Mouse (Mus musculus) adrenal gland, adult 18-20 months (tissue): ENCODE data around the gene Vangl2. TPM values are rescaled to one million over a fixed set of nuclear protein-coding genes. Genes with fewer than 3 reads are reported as not detected.

Experiments used
- DNase-seq, 2 experiments: peaks; one replicate each; pipeline ENCODE4 v3.0.0; 2021 to 2022; ENCODE audit warnings: low spot score in 2 of 2
- total RNA-seq, 2 experiments: library from RNA; stranded (reverse); gene quantifications; 1 replicate in 1 of 2; 2 replicates in 1 of 2; pipeline ENCODE4 v1.2.3; 2021

Gene Vangl2
- total RNA-seq, 2 experiments from 2014 or later = 1.6 to 1.7 TPM

DNA sequence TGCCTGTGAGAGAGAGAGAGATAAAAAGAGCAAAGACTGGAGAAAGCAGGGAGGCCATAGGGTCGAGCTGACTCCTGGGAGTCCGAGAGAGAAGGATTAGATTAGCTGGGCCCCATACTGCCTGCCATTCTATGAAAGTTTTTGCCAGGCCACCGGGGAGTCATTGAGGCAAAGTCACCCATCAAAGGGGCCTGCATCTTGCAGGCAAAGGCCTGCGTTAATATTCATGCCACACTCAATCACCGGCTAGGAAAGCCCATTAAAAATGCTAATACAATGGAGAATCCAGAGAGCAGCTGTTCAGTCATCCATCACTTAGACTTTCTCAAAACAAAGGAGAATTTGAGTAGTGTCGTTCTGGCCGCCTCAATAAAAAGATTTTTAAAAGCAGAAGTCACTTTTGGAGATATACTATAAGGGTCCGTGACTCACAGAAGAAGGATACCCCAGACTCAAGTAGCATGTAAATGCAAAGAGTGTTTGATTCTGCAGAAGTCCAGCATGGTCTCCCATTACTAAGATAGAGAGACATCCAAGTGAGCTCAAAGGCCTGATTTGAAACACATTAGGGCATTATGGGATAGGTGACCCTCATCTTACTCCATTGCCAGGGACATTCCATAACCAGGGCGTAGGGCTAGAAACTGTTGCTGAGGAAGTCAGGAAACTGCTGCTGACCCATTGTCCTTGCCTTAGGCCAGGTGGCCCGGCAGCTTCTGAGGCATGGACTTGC is 57.2 kb downstream of the Vangl2 start:
- no peak for DNase-seq

DNA sequence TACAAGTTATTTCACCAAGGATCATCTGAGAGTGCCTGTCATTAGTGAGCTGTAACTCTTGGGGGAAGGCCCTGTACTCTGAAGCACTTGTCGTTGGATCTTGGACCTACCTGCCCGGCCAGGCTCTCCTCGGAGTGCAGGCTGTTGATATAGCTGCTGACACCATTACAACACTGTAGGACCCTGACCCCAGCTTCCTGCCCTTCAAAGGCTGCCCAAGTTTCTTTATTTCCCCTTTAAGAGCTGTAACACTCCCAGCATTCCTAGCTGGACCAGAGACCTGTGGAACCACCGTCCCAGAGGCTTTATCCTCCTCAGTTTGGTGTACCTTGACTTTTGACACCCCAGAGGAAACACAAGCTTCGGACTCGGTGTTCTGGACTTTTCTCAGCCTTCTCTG is 59.0 kb downstream of the Vangl2 start:
- DNase-seq = no peak

DNA sequence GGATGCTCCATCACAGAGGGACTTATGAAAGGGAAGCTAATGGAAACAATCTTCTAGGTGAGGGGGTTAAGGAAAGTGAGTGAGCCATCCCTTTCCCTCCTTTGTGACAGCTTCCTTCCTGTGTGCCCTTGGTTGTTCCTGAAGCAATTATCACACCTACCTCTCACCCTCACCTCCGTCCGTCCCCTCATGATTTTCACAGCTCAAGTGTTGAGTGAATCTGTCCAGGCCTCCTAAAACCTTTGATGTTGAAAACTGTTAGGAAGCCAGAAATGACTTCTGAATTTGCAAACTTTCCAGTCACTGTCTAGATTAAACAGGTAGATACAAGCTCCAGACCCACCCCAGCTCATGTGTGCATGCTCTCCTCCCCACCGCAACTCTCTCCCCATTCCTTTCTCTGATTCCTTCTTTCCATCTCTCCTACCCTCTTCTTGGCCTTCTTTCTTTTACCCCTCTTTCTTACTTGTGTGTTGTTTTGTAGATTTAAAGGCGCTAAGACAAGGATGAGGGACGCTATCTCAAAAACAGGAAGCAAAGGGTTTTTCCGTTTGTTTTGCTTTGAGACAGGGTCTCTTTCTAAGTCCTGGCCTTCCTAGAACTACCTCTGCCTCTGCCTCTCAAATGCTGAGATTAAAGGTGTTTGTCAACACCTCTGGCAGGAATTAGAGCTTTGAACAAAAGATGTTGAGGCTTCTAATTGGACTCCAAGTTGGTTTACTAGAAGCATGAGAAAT is 62.0 kb downstream of the Vangl2 start:
- no peak for DNase-seq

DNA sequence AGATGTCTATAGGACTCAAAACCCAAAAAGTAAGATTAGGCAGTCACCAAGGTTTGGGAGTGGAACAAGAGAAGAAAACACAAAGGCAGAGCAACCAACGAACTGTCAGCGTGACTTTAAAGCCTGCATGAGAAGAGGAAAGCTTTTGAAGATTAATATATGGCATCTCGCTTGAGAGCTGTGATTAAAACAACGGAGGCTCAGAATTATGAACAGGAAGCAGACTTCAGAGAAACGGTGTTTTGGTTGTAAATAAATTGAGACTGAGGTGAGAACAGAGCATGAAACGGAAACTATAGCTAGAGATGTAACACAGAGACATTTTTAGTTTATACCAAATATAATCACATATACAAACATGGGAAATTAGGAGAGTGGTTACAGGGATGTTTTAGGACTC is 64.6 kb downstream of the Vangl2 start:
- no peak for DNase-seq

DNA sequence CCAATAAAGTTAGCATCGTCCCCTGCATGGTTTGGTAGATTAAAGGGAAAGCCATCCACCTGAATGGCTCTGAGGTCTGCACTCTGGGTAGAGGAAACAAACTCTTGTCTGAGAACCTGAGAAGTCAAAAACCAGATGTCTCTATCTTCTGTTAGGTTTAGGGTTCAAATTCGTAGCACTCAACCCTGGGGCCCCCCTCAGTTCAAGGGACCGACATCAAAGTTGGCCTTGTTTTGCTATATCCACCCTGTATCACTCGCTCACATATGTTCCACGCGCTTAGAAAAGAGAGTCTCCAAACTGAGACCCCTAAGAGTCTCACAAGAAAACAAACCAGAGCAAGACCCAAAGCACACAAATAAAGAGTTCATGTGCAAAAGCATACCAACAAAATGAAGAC is 66.5 kb downstream of the Vangl2 start:
- no peak for DNase-seq

DNA sequence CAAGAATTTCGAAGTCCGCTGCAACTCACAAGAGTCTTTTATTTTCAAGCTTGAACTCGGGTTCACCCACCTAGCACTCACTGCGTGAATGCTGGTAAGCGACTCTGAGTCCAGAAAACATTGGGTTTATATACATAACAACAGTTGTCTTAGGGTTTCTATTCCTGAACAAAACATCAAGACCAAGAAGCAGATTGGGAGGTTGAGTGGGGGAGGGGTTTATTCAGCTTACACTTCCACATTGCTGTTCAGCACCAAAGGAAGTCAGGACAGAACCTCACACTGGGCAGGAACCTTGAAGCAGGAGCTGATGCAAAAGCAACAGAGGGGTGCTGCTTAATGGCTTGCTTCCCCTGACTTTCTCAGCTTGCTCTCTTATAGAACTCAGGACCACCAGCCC is 67.5 kb downstream of the Vangl2 start:
- DNase-seq = no peak

DNA sequence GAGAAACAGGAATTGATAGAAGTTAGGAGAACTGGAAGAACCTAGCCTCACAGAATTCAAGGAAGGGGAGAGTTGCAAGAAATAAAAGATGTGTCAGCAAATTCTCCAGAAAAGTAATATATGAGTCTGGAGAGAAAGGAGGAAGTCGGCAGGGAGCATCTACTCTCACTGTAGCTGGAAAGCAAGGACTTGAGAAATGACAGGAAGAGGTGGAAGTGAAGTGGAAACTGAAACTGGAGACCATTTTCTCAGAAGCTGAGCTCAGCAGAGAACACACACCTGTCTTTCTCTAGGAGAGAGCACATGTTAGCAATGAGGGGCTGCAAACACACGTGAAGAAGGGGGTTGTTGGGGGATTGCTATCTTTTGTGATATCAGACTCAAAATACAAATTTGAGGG is 70.8 kb downstream of the Vangl2 start:
- DNase-seq = no peak

DNA sequence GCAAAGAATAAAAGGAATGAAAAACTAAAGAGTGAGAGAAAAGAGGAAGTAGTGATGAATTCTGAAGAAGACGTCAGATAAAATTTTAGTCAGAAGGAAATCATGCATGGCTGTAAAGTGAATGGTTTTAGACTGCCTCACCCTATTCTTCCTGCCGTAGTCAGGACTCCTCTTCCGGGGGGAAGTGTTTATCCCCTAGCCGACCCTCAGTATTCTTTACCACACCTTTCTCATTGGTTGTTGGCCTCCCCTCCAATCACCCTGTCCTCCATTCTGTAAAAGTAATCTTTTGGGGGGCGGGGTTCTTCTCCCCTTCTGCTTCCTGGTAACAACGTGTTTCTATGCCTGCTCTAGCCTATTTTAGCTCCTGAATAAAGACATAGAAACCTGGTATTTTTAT is 73.2 kb downstream of the Vangl2 start:
- no peak for DNase-seq

Other genes with a start within 250 kb of the Vangl2 start
- gene Cd84, start 188.7 kb downstream of the Vangl2 start, total RNA-seq = 10 to 100 TPM in 1 of 2 experiments, 1 to 10 TPM in 1; 3.7 to 11.1 TPM
- gene Gm10521, start 132.8 kb downstream of the Vangl2 start, total RNA-seq = under 1 TPM; 0.10 to 0.51 TPM
- under 1 TPM; 0.30 to 0.35 TPM for gene Slamf6, start 110.9 kb downstream of the Vangl2 start, total RNA-seq
- gene Nhlh1, start 29.1 kb upstream of the Vangl2 start, total RNA-seq = not detected
- 100 to 1,000 TPM; 168 to 183 TPM for gene Copa, start 54.1 kb upstream of the Vangl2 start, total RNA-seq
- 10 to 100 TPM; 79.5 to 94.9 TPM for gene Ncstn, start 54.4 kb upstream of the Vangl2 start, total RNA-seq
- 100 to 1,000 TPM; 121 to 130 TPM for gene Pex19, start 98.3 kb upstream of the Vangl2 start, total RNA-seq
- 100 to 1,000 TPM in 1 of 2 experiments, 10 to 100 TPM in 1; 98.5 to 125 TPM for gene Dcaf8, start 119.6 kb upstream of the Vangl2 start, total RNA-seq
- gene Pea15a, start 178.4 kb upstream of the Vangl2 start, total RNA-seq = 10 to 100 TPM; 55.2 to 72.6 TPM
- 1 to 10 TPM in 1 of 2 experiments, under 1 TPM in 1; 0.66 to 1.9 TPM for gene Casq1, start 191.4 kb upstream of the Vangl2 start, total RNA-seq
- gene Atp1a4, start 230.0 kb upstream of the Vangl2 start, total RNA-seq = 1 to 10 TPM in 1 of 2 experiments, under 1 TPM in 1; 0.42 to 3.7 TPM
- gene Igsf8, start 233.2 kb upstream of the Vangl2 start, total RNA-seq = 10 to 100 TPM; 20.8 to 27.8 TPM